Mouse (Mus musculus) heart, embryonic 15.5 days (tissue): ENCODE measurements at regions not wholly inside any gene's neighbourhood (a gene's known extent, or its start where the extent isn't known, plus 50 kb on each side); places are given as distances from the start of the nearest gene placed in this dataset.

Experiments
- ATAC-seq: fragments of 200-750 bp; cut with Nextera tagmentation; replicated peaks from 2 replicates; pipeline ENCODE4 v1.8.0; 2017; ENCODE audit warnings: low read depth, moderate TSS enrichment; ENCODE audit not compliant: insufficient number of reproducible peaks, insufficient read depth, low FRiP score
- H3K27ac ChIP-seq: fragments of 300-500 bp; sonication (generic); 2 replicates; pipeline ENCODE4 v1.5.1; 2015; ENCODE audit warnings: mild to moderate bottlenecking, inconsistent platforms
- H3K27me3 ChIP-seq: fragments of 300-500 bp; sonication (generic); 2 replicates; pipeline ENCODE4 v1.6.1; 2015; ENCODE audit warnings: inconsistent platforms
- H3K36me3 ChIP-seq: fragments of 300-500 bp; sonication (generic); 2 replicates; pipeline ENCODE4 v1.6.1; 2015; ENCODE audit warnings: mild to moderate bottlenecking, inconsistent platforms
- H3K4me1 ChIP-seq: fragments of 300-500 bp; sonication (generic); replicated peaks from 2 replicates; pipeline ENCODE4 v1.6.1; 2015; ENCODE audit warnings: inconsistent platforms
- H3K4me2 ChIP-seq: fragments of 300-500 bp; sonication (generic); 2 replicates; pipeline ENCODE4 v1.6.1; 2015; ENCODE audit warnings: inconsistent platforms, mild to moderate bottlenecking, moderate library complexity
- H3K4me3 ChIP-seq: fragments of 300-500 bp; sonication (generic); 2 replicates; pipeline ENCODE4 v1.5.1; 2015; ENCODE audit warnings: mild to moderate bottlenecking, inconsistent platforms
- H3K9ac ChIP-seq: fragments of 300-500 bp; sonication (generic); 2 replicates; pipeline ENCODE4 v1.6.1; 2015; ENCODE audit warnings: mild to moderate bottlenecking, inconsistent platforms
- H3K9me3 ChIP-seq: fragments of 300-500 bp; sonication (generic); replicated peaks from 2 replicates; pipeline ENCODE4 v1.6.1; 2016; ENCODE audit warnings: inconsistent platforms
- WGBS: fragments of 180-500 bp; shearing (Covaris S2); methylation state at CpG from one replicate; pipeline ENCODE4 v1.1.7; 2015; ENCODE audit warnings: mixed read lengths; 5-methylcytosine and 5-hydroxymethylcytosine counted together

- no peaks in the 10 kb centered on the region for H3K36me3 ChIP-seq
- H3K27me3 ChIP-seq: no peaks in the 10 kb centered on the region
- H3K4me3 ChIP-seq: no peak overlapping the region
- no peak overlapping the region for H3K9ac ChIP-seq
- 65% methylated on average over 8 of the region's 8 CpGs for WGBS
- no peaks in the 10 kb centered on the region for H3K9me3 ChIP-seq
- no peak overlapping the region for H3K4me2 ChIP-seq
- H3K4me1 ChIP-seq: no peaks in the 10 kb centered on the region
- no peak overlapping the region for H3K27ac ChIP-seq
- no peak for ATAC-seq
These were observed 519.3 kb upstream of the Gm26657 start for GRCm38 (mm10) chr4:56220531-56220930.

GRCm38 (mm10) chr4:56209499-56209898 is 530.4 kb upstream of the Gm26657 start:
- no peak overlapping the region for H3K9ac ChIP-seq
- no peak overlapping the region for H3K27ac ChIP-seq
- no peaks in the 10 kb centered on the region for H3K27me3 ChIP-seq
- H3K9me3 ChIP-seq: no peaks in the 10 kb centered on the region
- no peak overlapping the region for H3K4me3 ChIP-seq
- WGBS: 92% methylated on average over 2 of the region's 2 CpGs
- no peak for ATAC-seq
- peaks cover 4% of the 10 kb centered on the region; the same call in 1 of the 2 replicates for H3K4me1 ChIP-seq
- H3K36me3 ChIP-seq: no peaks in the 10 kb centered on the region
- no peak overlapping the region for H3K4me2 ChIP-seq

- H3K27me3 ChIP-seq: no peaks in the 10 kb centered on the region
- WGBS: 38% methylated on average over 5 of the region's 5 CpGs
- peaks cover 4% of the 10 kb centered on the region; the same call in 1 of the 2 replicates for H3K4me1 ChIP-seq
- no peak overlapping the region for H3K4me3 ChIP-seq
- no peaks in the 10 kb centered on the region for H3K9me3 ChIP-seq
- no peak overlapping the region for H3K4me2 ChIP-seq
- ATAC-seq: no peak
- H3K36me3 ChIP-seq: no peaks in the 10 kb centered on the region
- H3K9ac ChIP-seq: no peak overlapping the region
- no peak overlapping the region for H3K27ac ChIP-seq
These were observed 532.1 kb upstream of the Gm26657 start for GRCm38 (mm10) chr4:56207726-56208125.

GRCm38 (mm10) chr4:56205069-56205468 is 534.8 kb upstream of the Gm26657 start:
- peaks cover 4% of the 10 kb centered on the region; the same call in 1 of the 2 replicates for H3K4me1 ChIP-seq
- H3K9me3 ChIP-seq: no peaks in the 10 kb centered on the region
- 0 out of 2 replicates have a peak overlapping the region, but pooled peaks have one; percentile 6 for H3K27ac ChIP-seq
- no peaks in the 10 kb centered on the region for H3K36me3 ChIP-seq
- WGBS: 74% methylated on average over 1 of the region's 1 CpGs
- ATAC-seq: no peak
- no peaks in the 10 kb centered on the region for H3K27me3 ChIP-seq
- no peak overlapping the region for H3K4me2 ChIP-seq
- H3K9ac ChIP-seq: no peak overlapping the region
- H3K4me3 ChIP-seq: no peak overlapping the region

- H3K9ac ChIP-seq: no peak overlapping the region
- H3K36me3 ChIP-seq: no peaks in the 10 kb centered on the region
- WGBS: 63% methylated on average over 2 of the region's 2 CpGs
- H3K27me3 ChIP-seq: no peaks in the 10 kb centered on the region
- no peak overlapping the region for H3K27ac ChIP-seq
- no peak overlapping the region for H3K4me2 ChIP-seq
- H3K9me3 ChIP-seq: no peaks in the 10 kb centered on the region
- ATAC-seq: no peak
- no peak overlapping the region for H3K4me3 ChIP-seq
- H3K4me1 ChIP-seq: no peaks in the 10 kb centered on the region
These were observed 546.5 kb upstream of the Gm26657 start for GRCm38 (mm10) chr4:56193365-56193764.

GRCm38 (mm10) chr4:56192516-56192915 is 547.4 kb upstream of the Gm26657 start:
- no peak overlapping the region for H3K4me3 ChIP-seq
- H3K4me1 ChIP-seq: no peaks in the 10 kb centered on the region
- WGBS: 79% methylated on average over 5 of the region's 5 CpGs
- H3K9ac ChIP-seq: no peak overlapping the region
- H3K27ac ChIP-seq: no peak overlapping the region
- no peak overlapping the region for H3K4me2 ChIP-seq
- ATAC-seq: no peak
- H3K36me3 ChIP-seq: no peaks in the 10 kb centered on the region
- no peaks in the 10 kb centered on the region for H3K9me3 ChIP-seq
- H3K27me3 ChIP-seq: no peaks in the 10 kb centered on the region

- H3K27me3 ChIP-seq: no peaks in the 10 kb centered on the region
- no peak overlapping the region for H3K9ac ChIP-seq
- no peaks in the 10 kb centered on the region for H3K9me3 ChIP-seq
- 78% methylated on average over 5 of the region's 5 CpGs for WGBS
- ATAC-seq: no peak
- H3K27ac ChIP-seq: no peak overlapping the region
- H3K4me2 ChIP-seq: no peak overlapping the region
- peaks cover 9% of the 10 kb centered on the region for H3K4me1 ChIP-seq
- H3K36me3 ChIP-seq: no peaks in the 10 kb centered on the region
- H3K4me3 ChIP-seq: no peak overlapping the region
These were observed 560.3 kb upstream of the Gm26657 start for GRCm38 (mm10) chr4:56179566-56179965.

GRCm38 (mm10) chr4:56178844-56179481 is 560.9 kb upstream of the Gm26657 start:
- Histone ChIP-seq H3K4me1 (peaks cover 9% of the 10 kb centered on the region), H3K27ac (no peak overlapping the region)
- 63% methylated on average over 9 of the region's 9 CpGs for WGBS

GRCm38 (mm10) chr4:56161257-56161594 is 578.6 kb upstream of the Gm26657 start:
- H3K27ac ChIP-seq: no peak overlapping the region
- H3K9me3 ChIP-seq: no peaks in the 10 kb centered on the region
- no peaks in the 10 kb centered on the region for H3K4me1 ChIP-seq
- H3K4me3 ChIP-seq: no peak overlapping the region
- H3K4me2 ChIP-seq: no peak overlapping the region
- 83% methylated on average over 3 of the region's 3 CpGs for WGBS
- no peaks in the 10 kb centered on the region for H3K27me3 ChIP-seq
- no peak for ATAC-seq
- H3K36me3 ChIP-seq: no peaks in the 10 kb centered on the region
- no peak overlapping the region for H3K9ac ChIP-seq

More at GRCm38 (mm10) chr4:56178844-56179481, 560.9 kb upstream of the Gm26657 start:
- Histone ChIP-seq H3K27me3 (no peaks in the 10 kb centered on the region), H3K4me3 (no peak overlapping the region), H3K4me2 (no peak overlapping the region), H3K9me3 (no peaks in the 10 kb centered on the region), H3K36me3 (no peaks in the 10 kb centered on the region), H3K9ac (no peak overlapping the region)
- ATAC-seq: no peak

- ATAC-seq: no peak
- Histone ChIP-seq H3K27me3 (no peaks in the 10 kb centered on the region), H3K36me3 (no peaks in the 10 kb centered on the region), H3K4me1 (no peaks in the 10 kb centered on the region), H3K4me2 (no peak overlapping the region), H3K9ac (no peak overlapping the region), H3K9me3 (no peaks in the 10 kb centered on the region), H3K4me3 (no peak overlapping the region), H3K27ac (no peak overlapping the region)
- 78% methylated on average over 13 of the region's 13 CpGs for WGBS
These were observed 579.2 kb upstream of the Gm26657 start for GRCm38 (mm10) chr4:56160551-56161256.

- no peak overlapping the region for H3K27ac ChIP-seq
- no peak overlapping the region for H3K4me3 ChIP-seq
- H3K36me3 ChIP-seq: no peaks in the 10 kb centered on the region
- WGBS: 73% methylated on average over 3 of the region's 3 CpGs
- no peaks in the 10 kb centered on the region for H3K4me1 ChIP-seq
- H3K27me3 ChIP-seq: no peaks in the 10 kb centered on the region
- H3K9ac ChIP-seq: no peak overlapping the region
- no peak for ATAC-seq
- H3K4me2 ChIP-seq: no peak overlapping the region
- no peaks in the 10 kb centered on the region for H3K9me3 ChIP-seq
These were observed 582.3 kb upstream of the Gm26657 start for GRCm38 (mm10) chr4:56157521-56158065.

GRCm38 (mm10) chr4:56150716-56151115 is 589.2 kb upstream of the Gm26657 start:
- ATAC-seq: no peak
- Histone ChIP-seq H3K4me3 (no peak overlapping the region), H3K4me1 (no peaks in the 10 kb centered on the region), H3K9ac (no peak overlapping the region), H3K4me2 (no peak overlapping the region), H3K9me3 (no peaks in the 10 kb centered on the region), H3K27me3 (no peaks in the 10 kb centered on the region), H3K27ac (no peak overlapping the region), H3K36me3 (no peaks in the 10 kb centered on the region)
- 81% methylated on average over 1 of the region's 1 CpGs for WGBS
